Mouse (Mus musculus) embryo, embryonic 10.5 days (tissue): ENCODE data around the gene Fam13c.

Experiments
- DNase-seq: peaks from one replicate; pipeline ENCODE4 v3.0.0-alpha.2; 2015; ENCODE audit warnings: low spot score

Fam13c gene

GRCm38 (mm10) chr10:70458574-70459263, 18.4 kb downstream of the Fam13c start:
- DNase-seq = peak; percentile 6

DNA sequence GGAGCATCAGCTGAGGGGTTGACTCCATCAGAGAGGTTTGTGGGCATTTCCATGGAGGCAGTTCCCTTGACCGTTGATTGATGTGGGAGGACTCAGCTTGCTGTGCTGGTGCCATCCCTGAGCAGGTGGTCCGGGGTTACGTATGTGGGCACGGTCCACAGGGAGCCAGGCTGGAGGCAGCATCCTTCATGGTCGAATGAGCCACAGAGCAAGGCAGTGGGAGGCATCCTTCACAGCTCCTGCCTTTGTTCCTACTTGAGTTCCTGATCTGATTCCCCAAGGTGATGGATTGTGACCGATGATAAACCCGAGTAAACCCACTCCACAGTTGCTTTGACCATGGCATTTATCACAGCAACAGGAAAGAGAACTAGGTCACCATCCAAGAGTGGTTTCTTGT, 25.4 kb downstream of the Fam13c start:
- DNase-seq = no peak

DNA sequence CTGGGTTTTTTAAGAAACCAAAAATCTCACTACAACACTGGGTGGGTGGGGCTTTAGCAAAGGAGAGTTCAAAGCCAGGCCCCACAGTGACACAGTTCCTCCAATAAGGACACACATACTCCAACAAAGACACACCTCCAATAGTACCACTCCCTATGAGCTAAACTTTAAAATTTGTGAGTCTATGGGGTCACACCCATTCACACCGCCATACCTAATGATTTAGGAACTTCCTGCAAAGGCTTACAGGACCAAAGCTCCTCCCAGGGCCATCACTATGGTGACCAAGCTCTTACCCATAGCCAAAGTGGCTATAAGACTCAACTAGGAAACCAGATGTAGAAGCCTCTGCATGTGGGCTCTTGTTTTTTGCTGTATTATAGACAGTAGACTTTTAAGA, 30.6 kb downstream of the Fam13c start:
- no peak for DNase-seq

GRCm38 (mm10) chr10:70477741-70478145, 37.5 kb downstream of the Fam13c start:
- no peak for DNase-seq

GRCm38 (mm10) chr10:70483736-70484135, 43.5 kb downstream of the Fam13c start:
- no peak for DNase-seq

GRCm38 (mm10) chr10:70484568-70485286, 44.4 kb downstream of the Fam13c start:
- peak; percentile 50 for DNase-seq

DNA sequence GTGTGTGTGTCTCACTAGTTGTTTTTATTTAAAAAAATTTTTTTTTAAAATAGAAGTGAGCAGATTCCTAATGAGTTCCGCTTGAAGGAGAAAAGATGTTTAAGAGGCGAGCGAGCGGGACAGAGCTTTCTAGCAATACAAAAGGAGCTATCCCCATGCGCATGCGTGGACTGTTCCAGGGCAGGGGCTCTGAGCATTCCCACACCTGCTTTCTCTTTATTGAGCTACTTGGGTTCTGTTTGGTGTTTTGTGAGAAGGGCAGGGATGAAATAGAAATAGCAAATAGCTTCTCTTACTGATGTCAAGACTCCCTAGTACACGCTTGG, 45.0 kb downstream of the Fam13c start:
- peak; percentile 81 for DNase-seq

DNA sequence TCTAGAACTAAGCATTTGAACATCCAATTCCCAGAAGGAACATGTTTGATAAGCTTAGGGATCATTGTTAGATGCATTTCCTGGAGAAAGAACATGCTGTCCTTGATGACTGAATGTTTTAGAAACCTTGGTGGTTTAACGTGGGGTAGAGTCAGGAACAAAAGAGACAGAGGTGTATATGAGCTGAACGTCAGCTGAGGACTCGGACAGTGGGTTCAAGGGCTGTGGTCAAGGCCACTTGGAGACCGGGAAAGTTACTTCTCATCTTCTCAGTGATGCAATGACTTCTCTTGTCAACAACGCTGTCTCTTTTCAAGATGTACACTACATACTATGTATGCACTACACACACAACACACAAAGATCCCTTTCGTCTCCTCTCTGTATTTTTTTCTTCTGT, 46.4 kb downstream of the Fam13c start:
- DNase-seq = no peak

- no peak for DNase-seq
Measured at GRCm38 (mm10) chr10:70493891-70494290, 53.6 kb downstream of the Fam13c start.

DNA sequence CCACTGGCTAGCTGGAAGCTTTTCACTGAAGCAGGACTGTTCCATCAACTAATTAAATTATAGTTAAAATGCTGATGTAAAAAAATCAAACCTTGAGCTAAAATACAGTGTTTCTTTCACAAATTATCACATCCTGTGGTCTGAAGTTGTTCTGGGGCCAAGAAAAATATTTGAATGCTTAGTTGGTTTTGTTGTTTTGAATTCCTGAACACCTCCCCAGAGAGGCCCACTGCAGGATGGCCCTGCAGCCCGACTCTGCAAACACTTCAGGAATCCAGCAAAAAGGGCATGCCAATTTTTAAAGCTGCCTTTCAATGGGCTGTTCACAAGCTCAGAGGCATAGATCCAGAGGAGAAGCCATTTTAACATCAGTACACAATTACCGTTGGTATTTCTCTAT, 54.2 kb downstream of the Fam13c start:
- DNase-seq = no peak

GRCm38 (mm10) chr10:70495106-70496104, 55.1 kb downstream of the Fam13c start:
- no peak for DNase-seq

- no peak for DNase-seq
Measured at GRCm38 (mm10) chr10:70496938-70497337, 56.7 kb downstream of the Fam13c start.

DNA sequence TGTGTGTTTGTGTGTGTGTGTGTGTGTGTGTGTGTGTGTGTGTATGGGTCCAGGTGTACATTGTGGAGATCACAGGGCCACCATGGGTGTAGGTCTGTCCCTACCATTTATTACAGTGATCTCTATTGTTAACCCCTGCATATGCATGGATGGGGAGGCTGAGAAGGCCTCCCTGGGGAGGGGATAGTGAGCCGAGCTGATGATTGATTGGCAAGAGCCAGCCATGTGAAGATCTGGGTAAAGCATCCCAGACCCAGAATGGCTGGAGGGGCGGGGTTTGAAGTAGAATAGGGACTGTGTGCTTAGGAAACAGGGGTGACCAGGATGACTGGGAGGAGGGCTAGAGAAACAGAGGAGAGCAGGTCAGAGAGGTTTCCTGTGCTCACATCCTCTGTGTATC, 58.0 kb downstream of the Fam13c start:
- DNase-seq = no peak

- DNase-seq = no peak
Measured at GRCm38 (mm10) chr10:70499246-70499645, 59.0 kb downstream of the Fam13c start.

DNA sequence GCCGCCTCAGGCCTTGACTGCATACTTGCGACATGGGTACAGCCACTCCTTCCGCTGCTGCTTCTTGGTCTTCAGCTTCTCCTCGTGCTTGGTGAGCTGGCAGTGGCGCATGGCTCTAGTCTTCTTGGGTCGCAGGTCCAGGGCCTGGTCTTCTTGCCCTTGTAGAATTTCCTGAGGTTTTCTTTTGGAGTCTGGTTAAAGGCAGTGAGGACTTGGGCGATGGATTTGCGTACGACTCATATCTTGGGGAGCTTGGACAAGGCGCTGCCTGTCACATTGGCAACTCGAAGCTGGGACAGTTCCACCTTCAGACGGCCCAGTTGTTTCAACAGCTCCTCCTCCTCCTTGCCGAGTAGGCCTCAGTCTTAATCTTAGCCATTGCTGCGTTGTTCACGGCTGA, 64.6 kb downstream of the Fam13c start:
- DNase-seq = no peak

- no peak for DNase-seq
Measured at GRCm38 (mm10) chr10:70505395-70505794, 65.1 kb downstream of the Fam13c start.

GRCm38 (mm10) chr10:70505842-70506241, 65.6 kb downstream of the Fam13c start:
- DNase-seq = no peak

DNA sequence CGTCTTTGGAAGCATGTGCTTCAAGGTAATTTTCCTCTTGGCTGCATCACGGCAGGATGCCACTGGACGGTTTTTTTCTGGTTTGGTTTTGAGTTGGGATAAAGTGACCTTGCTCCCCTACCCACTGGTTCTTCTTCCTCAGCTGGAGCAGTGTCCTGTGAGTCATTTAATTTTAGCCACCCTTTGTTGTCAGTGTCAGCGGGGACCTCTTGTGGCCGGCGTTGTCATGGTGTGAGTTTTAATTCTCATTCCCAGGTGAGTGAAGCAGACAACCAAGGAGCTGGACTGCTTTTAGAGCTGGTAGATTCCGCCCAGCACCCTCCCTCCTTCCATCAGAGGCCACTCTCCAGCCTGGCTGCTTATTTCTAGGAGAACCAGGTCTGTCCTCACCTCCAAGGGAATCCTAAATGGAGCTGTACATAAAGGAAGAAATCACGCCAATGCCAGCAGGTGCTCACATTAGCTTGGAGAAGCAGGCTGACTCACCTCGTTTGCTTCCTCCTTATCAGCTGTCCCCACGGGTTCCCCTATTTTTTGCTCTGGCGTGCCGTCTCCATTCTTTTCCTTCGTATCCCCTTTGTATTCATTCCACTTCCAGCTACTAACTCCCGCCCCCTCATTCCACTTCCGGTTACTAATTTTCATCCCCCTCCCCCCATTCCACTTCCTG, 66.4 kb downstream of the Fam13c start:
- peak; percentile 21 for DNase-seq

DNA sequence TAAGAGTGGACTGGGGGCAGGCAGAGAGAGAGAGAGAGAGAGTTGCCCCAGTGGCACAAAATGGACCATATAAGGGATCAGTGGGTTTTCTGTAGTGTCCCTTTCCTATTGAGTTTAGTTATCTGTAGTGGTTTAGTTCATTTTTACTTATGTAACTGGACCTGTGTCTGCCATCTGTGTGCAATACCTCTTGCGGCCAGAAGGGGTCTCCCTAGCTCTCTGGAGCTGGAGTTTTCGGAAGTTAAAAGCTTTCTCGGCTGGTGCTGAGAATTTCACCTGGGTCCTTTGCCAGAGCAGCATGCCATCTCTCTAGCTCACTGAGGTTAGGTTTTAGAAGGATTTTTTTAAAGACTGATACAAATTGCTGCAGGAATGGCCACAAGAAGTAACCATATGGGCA, 67.6 kb downstream of the Fam13c start:
- DNase-seq = no peak

GRCm38 (mm10) chr10:70514848-70515247, 74.6 kb downstream of the Fam13c start:
- no peak for DNase-seq

- no peak for DNase-seq
Measured at GRCm38 (mm10) chr10:70516661-70517060, 76.4 kb downstream of the Fam13c start.

DNA sequence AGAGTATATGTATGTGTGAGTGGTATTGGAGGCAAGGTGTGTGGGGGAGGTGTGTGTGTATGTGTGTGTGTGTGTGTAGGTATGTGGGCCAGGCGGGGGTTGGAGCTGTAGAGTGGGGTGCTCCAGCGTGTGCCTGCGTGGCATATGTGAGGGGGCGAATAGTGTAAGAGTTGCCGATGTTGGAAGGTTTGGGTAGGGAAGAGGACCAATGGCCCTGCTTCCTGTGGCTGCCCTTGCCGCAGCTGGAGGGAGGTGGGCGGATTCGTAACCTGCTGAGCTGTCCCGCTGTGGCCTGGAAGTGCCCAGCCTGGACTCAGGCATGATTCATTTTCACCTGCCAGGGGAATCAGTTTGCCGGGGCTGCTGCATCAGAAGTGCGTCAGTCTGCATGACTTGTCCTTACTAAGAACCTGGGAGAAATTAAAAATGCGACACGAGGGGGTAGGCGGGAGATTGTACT, 79.4 kb downstream of the Fam13c start:
- DNase-seq = no peak
